Mouse (Mus musculus) G1E (cell line): Measurements from ENCODE around the gene Gabrd. TPM values are rescaled to one million over a fixed set of nuclear protein-coding genes. Genes with fewer than 3 reads are reported as not detected.

ENCODE experiments used
- ATAC-seq: 2 replicates; pipeline ENCODE4 v1.8.0; 2016; ENCODE audit warnings: mild to moderate bottlenecking; ENCODE audit not compliant: insufficient number of reproducible peaks, poor library complexity, low FRiP score, severe bottlenecking; ENCODE audit errors: extremely low read depth
- DNase-seq: peaks from one replicate; pipeline ENCODE4 v3.0.0; 2012; ENCODE audit warnings: low spot score
- H3K27me3 ChIP-seq: 2 replicates; pipeline ENCODE4 v1.6.1; 2012; ENCODE audit warnings: mild to moderate bottlenecking, low read length, inconsistent platforms; ENCODE audit not compliant: insufficient read depth
- H3K36me3 ChIP-seq: replicated peaks from 2 replicates; pipeline ENCODE3; 2012; ENCODE audit warnings: mild to moderate bottlenecking, inconsistent platforms
- H3K4me1 ChIP-seq: 2 replicates; pipeline ENCODE4 v1.6.1; 2012; ENCODE audit warnings: low read depth, low read length, inconsistent platforms, mixed read lengths; ENCODE audit not compliant: insufficient read depth
- H3K4me3 ChIP-seq: 2 replicates; pipeline ENCODE4 v1.5.1; 2012; ENCODE audit warnings: low read depth, mild to moderate bottlenecking, inconsistent platforms, low read length, moderate library complexity, mixed read lengths
- H3K9me3 ChIP-seq: replicated peaks from 2 replicates; pipeline ENCODE4 v1.6.1; 2012; ENCODE audit warnings: inconsistent platforms
- CTCF ChIP-seq: IDR thresholded peaks from 2 replicates; pipeline ENCODE4 v1.5.1; 2012; ENCODE audit warnings: low read depth, low read length, inconsistent platforms, mixed read lengths
- GATA1 ChIP-seq: IDR thresholded peaks from 2 replicates; pipeline ENCODE4 v1.6.1; 2012; ENCODE audit warnings: borderline replicate concordance, low read length, inconsistent platforms, mixed read lengths
- GATA2 ChIP-seq: IDR thresholded peaks from 2 replicates; pipeline ENCODE4 v1.6.1; 2012; ENCODE audit warnings: low read depth, low read length, inconsistent platforms, borderline replicate concordance
- POLR2AphosphoS5 ChIP-seq: IDR thresholded peaks from 2 replicates; pipeline ENCODE4 v1.6.1; 2012; ENCODE audit warnings: low read depth, low read length, inconsistent platforms; ENCODE audit not compliant: insufficient replicate concordance
- TAL1 ChIP-seq: conservative IDR thresholded peaks from 2 replicates; pipeline ENCODE4 v1.6.1; 2012; ENCODE audit warnings: low read depth, low read length, inconsistent platforms, mixed read lengths
- polyA plus RNA-seq: library from polyadenylated mRNA; stranded (reverse); fragments of >175 nt; gene quantifications from 2 replicates; pipeline ENCODE4 v1.2.3, GENCODE M21; 2012
- total RNA-seq, 2 experiments: library from RNA; stranded (forward) in 1 of 2; stranded (reverse) in 1 of 2; fragments of 200-1000 nt in 1 of 2; fragments of >200 nt in 1 of 2; fragmentation: Nextera tagmentation in 1 of 2; gene quantifications; 2 replicates each; pipeline ENCODE4 v1.2.3; 2014 to 2017

Gabrd gene
- total and polyA plus RNA-seq, 3 experiments = not detected

GRCm38 (mm10) chr4:155344299-155344600 lies 53.7 kb downstream of the Gabrd start:
- no peaks in the 10 kb centered on the region for H3K36me3 ChIP-seq
- H3K4me1 ChIP-seq = no peaks in the 10 kb centered on the region
- TF ChIP-seq GATA1 (no peak), CTCF (no peak), GATA2 (no peak), TAL1 (no peak), POLR2AphosphoS5 (no peak)
- H3K9me3 ChIP-seq = no peaks in the 10 kb centered on the region
- ATAC-seq (no peak), DNase-seq (no peak)
- H3K4me3 ChIP-seq = no peak overlapping the region
- peaks cover 4% of the 10 kb centered on the region; the same call in 1 of the 2 replicates for H3K27me3 ChIP-seq

GRCm38 (mm10) chr4:155343415-155344298 lies 54.3 kb downstream of the Gabrd start:
- ATAC-seq (no peak), DNase-seq (no peak)
- H3K4me3 ChIP-seq = no peak overlapping the region
- no peaks in the 10 kb centered on the region for H3K9me3 ChIP-seq
- H3K4me1 ChIP-seq = no peaks in the 10 kb centered on the region
- H3K27me3 ChIP-seq = peaks cover 4% of the 10 kb centered on the region; the same call in 1 of the 2 replicates
- no peaks in the 10 kb centered on the region for H3K36me3 ChIP-seq
- no peak for TF ChIP-seq TAL1
- no peak for TF ChIP-seq GATA2
- TF ChIP-seq GATA1 = no peak
- no peak for TF ChIP-seq CTCF
- no peak for TF ChIP-seq POLR2AphosphoS5

GRCm38 (mm10) chr4:155336284-155337050 lies 61.4 kb downstream of the Gabrd start:
- no peak overlapping the region for H3K4me3 ChIP-seq
- no peaks in the 10 kb centered on the region for H3K36me3 ChIP-seq
- no peaks in the 10 kb centered on the region for H3K27me3 ChIP-seq
- DNase-seq = no peak
- H3K9me3 ChIP-seq = no peaks in the 10 kb centered on the region
- no peaks in the 10 kb centered on the region for H3K4me1 ChIP-seq
- TF ChIP-seq POLR2AphosphoS5 (no peak), GATA2 (no peak), CTCF (no peak), TAL1 (no peak), GATA1 (no peak)
- no peak for ATAC-seq

Other genes starting within 250 kb of the Gabrd start
- gene Ski, start 175.5 kb downstream of the Gabrd start, total RNA-seq (2014; fragmentation: Nextera tagmentation) = 58.4 and 67.3 TPM in 2 replicates
- 15.3 and 16.9 TPM in 2 replicates for gene Ski, start 175.5 kb downstream of the Gabrd start, total RNA-seq (2017)
- 40.7 and 42.4 TPM in 2 replicates for gene Ski, start 175.5 kb downstream of the Gabrd start, polyA plus RNA-seq
- gene Faap20, start 148.3 kb downstream of the Gabrd start, total RNA-seq (2014; fragmentation: Nextera tagmentation) = 24.4 and 24.9 TPM in 2 replicates
- gene Faap20, start 148.3 kb downstream of the Gabrd start, total RNA-seq (2017) = 23.5 and 29.3 TPM in 2 replicates
- 43.5 and 45.5 TPM in 2 replicates for gene Faap20, start 148.3 kb downstream of the Gabrd start, polyA plus RNA-seq
- 0.29 TPM in 1 of 2 replicates, not detected in the other for gene Prkcz, start 36.8 kb downstream of the Gabrd start, total RNA-seq (2014; fragmentation: Nextera tagmentation)
- 0.46 and 0.55 TPM in 2 replicates for gene Prkcz, start 36.8 kb downstream of the Gabrd start, total RNA-seq (2017)
- not detected in 2 replicates for gene Prkcz, start 36.8 kb downstream of the Gabrd start, polyA plus RNA-seq
- gene Cfap74, start 11.1 kb upstream of the Gabrd start, total RNA-seq (2014; fragmentation: Nextera tagmentation) = not detected in 2 replicates
- 0.06 and 0.11 TPM in 2 replicates for gene Cfap74, start 11.1 kb upstream of the Gabrd start, total RNA-seq (2017)
- not detected in 2 replicates for gene Cfap74, start 11.1 kb upstream of the Gabrd start, polyA plus RNA-seq
- not detected in 2 replicates for gene Tmem52, start 71.0 kb upstream of the Gabrd start, total RNA-seq (2014; fragmentation: Nextera tagmentation)
- 0.16 TPM in 1 of 2 replicates, not detected in the other for gene Tmem52, start 71.0 kb upstream of the Gabrd start, total RNA-seq (2017)
- gene Tmem52, start 71.0 kb upstream of the Gabrd start, polyA plus RNA-seq = not detected in 2 replicates
- 604 and 614 TPM in 2 replicates for gene Gnb1, start 93.2 kb upstream of the Gabrd start, total RNA-seq (2014; fragmentation: Nextera tagmentation)
- 94.3 and 136 TPM in 2 replicates for gene Gnb1, start 93.2 kb upstream of the Gabrd start, total RNA-seq (2017)
- 43.2 and 50.9 TPM in 2 replicates for gene Gnb1, start 93.2 kb upstream of the Gabrd start, polyA plus RNA-seq
- 50.4 and 61.6 TPM in 2 replicates for gene Nadk, start 164.3 kb upstream of the Gabrd start, total RNA-seq (2014; fragmentation: Nextera tagmentation)
- 67.5 and 76.3 TPM in 2 replicates for gene Nadk, start 164.3 kb upstream of the Gabrd start, total RNA-seq (2017)
- gene Nadk, start 164.3 kb upstream of the Gabrd start, polyA plus RNA-seq = 49.5 and 58.4 TPM in 2 replicates
- gene Slc35e2, start 203.3 kb upstream of the Gabrd start, total RNA-seq (2014; fragmentation: Nextera tagmentation) = 34.4 and 41.1 TPM in 2 replicates
- 20.3 and 23.3 TPM in 2 replicates for gene Slc35e2, start 203.3 kb upstream of the Gabrd start, total RNA-seq (2017)
- gene Slc35e2, start 203.3 kb upstream of the Gabrd start, polyA plus RNA-seq = 2.0 and 2.3 TPM in 2 replicates
- 86.4 and 106 TPM in 2 replicates for gene Cdk11b, start 226.7 kb upstream of the Gabrd start, total RNA-seq (2014; fragmentation: Nextera tagmentation)
- 41.4 and 53.3 TPM in 2 replicates for gene Cdk11b, start 226.7 kb upstream of the Gabrd start, total RNA-seq (2017)
- 114 and 144 TPM in 2 replicates for gene Cdk11b, start 226.7 kb upstream of the Gabrd start, polyA plus RNA-seq
- gene Gm10563, start 247.3 kb upstream of the Gabrd start, total RNA-seq (2014; fragmentation: Nextera tagmentation) = not detected in 2 replicates
- gene Gm10563, start 247.3 kb upstream of the Gabrd start, total RNA-seq (2017) = not detected in 2 replicates
- gene Gm10563, start 247.3 kb upstream of the Gabrd start, polyA plus RNA-seq = not detected in 2 replicates